Mouse (Mus musculus) lung, postnatal 0 days (tissue): ENCODE data around the gene Csf1. TPM values are rescaled to one million over a fixed set of nuclear protein-coding genes. Genes with fewer than 3 reads are reported as not detected.

Experiments used
- ATAC-seq: fragments of 200-750 bp; cut with Nextera tagmentation; 2 replicates; pipeline ENCODE4 v1.8.0; 2017; ENCODE audit warnings: moderate library complexity
- DNase-seq: peaks from one replicate; pipeline ENCODE4 v3.0.0-alpha.2; 2016; ENCODE audit warnings: low spot score
- H3K27ac ChIP-seq: fragments of 300-500 bp; sonication (generic); 2 replicates; pipeline ENCODE4 v1.5.1; 2014; ENCODE audit warnings: antibody characterized with exemption, mild to moderate bottlenecking, low read length, mixed read lengths
- H3K27me3 ChIP-seq: fragments of 300-500 bp; sonication (generic); replicated peaks from 2 replicates; pipeline ENCODE4 v1.6.1; 2014; ENCODE audit warnings: low read length, mixed read lengths; ENCODE audit not compliant: insufficient read depth
- H3K36me3 ChIP-seq: fragments of 300-500 bp; sonication (generic); 2 replicates; pipeline ENCODE4 v1.6.1; 2014; ENCODE audit warnings: low read length, mixed read lengths; ENCODE audit not compliant: insufficient read depth
- H3K4me1 ChIP-seq: fragments of 300-500 bp; sonication (generic); 2 replicates; pipeline ENCODE4 v1.6.1; 2014; ENCODE audit warnings: antibody characterized with exemption, low read depth, low read length, mixed read lengths; ENCODE audit not compliant: insufficient read depth
- H3K4me2 ChIP-seq: fragments of 300-500 bp; sonication (generic); replicated peaks from 2 replicates; pipeline ENCODE4 v1.6.1; 2014; ENCODE audit warnings: low read depth, mild to moderate bottlenecking, low read length, moderate library complexity, mixed read lengths
- H3K4me3 ChIP-seq: fragments of 300-500 bp; sonication (generic); 2 replicates; pipeline ENCODE4 v1.5.1; 2014; ENCODE audit warnings: low read depth, low read length
- H3K9ac ChIP-seq: fragments of 300-500 bp; sonication (generic); replicated peaks from 2 replicates; pipeline ENCODE4 v1.6.1; 2014; ENCODE audit warnings: low read depth, mild to moderate bottlenecking
- H3K9me3 ChIP-seq: fragments of 300-500 bp; sonication (generic); 2 replicates; pipeline ENCODE4 v1.6.1; 2016; ENCODE audit warnings: low read length, mixed read lengths
- CTCF ChIP-seq: IDR thresholded peaks from 2 replicates; pipeline ENCODE4 v1.5.1; 2016; ENCODE audit warnings: antibody characterized with exemption, mild to moderate bottlenecking
- EP300 ChIP-seq: IDR thresholded peaks from 2 replicates; pipeline ENCODE4 v1.6.1; 2016; ENCODE audit warnings: antibody characterized with exemption, mild to moderate bottlenecking, control low read depth
- WGBS: fragments of 180-500 bp; shearing (Covaris S2); extraction: QIAGEN DNeasy Blood & Tissue Kit; methylation state at CpG from one replicate; pipeline ENCODE4 v1.1.7; 2014; 5-methylcytosine and 5-hydroxymethylcytosine counted together
- polyA plus RNA-seq: library from polyadenylated mRNA; unstranded; fragments of >200 nt; fragmentation: Nextera tagmentation; extraction: Ambion mirVana; gene quantifications from 2 replicates; pipeline ENCODE4 v1.2.1, GENCODE M21; 2015

Csf1 gene
- polyA plus RNA-seq, 1 experiment from 2014 or later, result 10.9 TPM

GRCm38 (mm10) chr3:107695948-107696881, 64.1 kb downstream of the Csf1 start, which contains the start of gene Ahcyl1:
TSS of gene Ahcyl1 (minus strand) at chr3:107696560.
- Histone ChIP-seq H3K36me3 (no peaks in the 10 kb centered on the region), H3K9ac (peak within 1 kb of the TSS; percentile 94), H3K27ac (peak within 1 kb of the TSS; percentile 96), H3K4me1 (peaks cover 12% of the 10 kb centered on the region; the same call in 1 of the 2 replicates), H3K27me3 (no peaks in the 10 kb centered on the region), H3K4me2 (peak within 1 kb of the TSS; percentile 90), H3K4me3 (peak within 1 kb of the TSS; percentile 86), H3K9me3 (no peaks in the 10 kb centered on the region)
- DNase-seq, result peak; percentile 99
- ATAC-seq, result peak; percentile 98
- TF ChIP-seq CTCF (peak; percentile 98), EP300 (no peak)
- under 1% methylated on average over 88 of the region's 93 CpGs for WGBS

GRCm38 (mm10) chr3:107695219-107695947, 64.9 kb downstream of the Csf1 start:
- TF ChIP-seq EP300 (no peak), CTCF (no peak)
- H3K4me3 ChIP-seq, result peak overlapping the region; percentile 86
- H3K9ac ChIP-seq, result peak overlapping the region; percentile 94
- H3K4me2 ChIP-seq, result peak overlapping the region; percentile 90
- 4% methylated on average over 16 of the region's 16 CpGs for WGBS
- peaks cover 14% of the 10 kb centered on the region; the same call in 1 of the 2 replicates for H3K4me1 ChIP-seq
- H3K27ac ChIP-seq, result peak overlapping the region; percentile 96
- peak; percentile 26 for DNase-seq
- H3K36me3 ChIP-seq, result no peaks in the 10 kb centered on the region
- H3K9me3 ChIP-seq, result no peaks in the 10 kb centered on the region
- ATAC-seq, result no peak
- no peaks in the 10 kb centered on the region for H3K27me3 ChIP-seq

GRCm38 (mm10) chr3:107694256-107694900, 65.9 kb downstream of the Csf1 start:
- TF ChIP-seq CTCF (no peak), EP300 (no peak)
- Histone ChIP-seq H3K27me3 (no peaks in the 10 kb centered on the region), H3K9ac (no peak overlapping the region), H3K4me2 (peak overlapping the region; percentile 90), H3K4me3 (no peak overlapping the region), H3K27ac (no peak overlapping the region), H3K9me3 (no peaks in the 10 kb centered on the region), H3K4me1 (peaks cover 18% of the 10 kb centered on the region; the same call in 1 of the 2 replicates), H3K36me3 (no peaks in the 10 kb centered on the region)
- DNase-seq (no peak), ATAC-seq (no peak)
- 50% methylated on average over 2 of the region's 2 CpGs for WGBS

Other genes with a start within 250 kb of the Csf1 start
- 0.38 and 0.84 TPM in 2 replicates for gene Slc6a17, start 242.5 kb downstream of the Csf1 start, polyA plus RNA-seq
- not detected in 2 replicates for gene Ubl4b, start 205.4 kb downstream of the Csf1 start, polyA plus RNA-seq
- gene Alx3, start 165.4 kb downstream of the Csf1 start, polyA plus RNA-seq, result not detected in 2 replicates
- not detected in 2 replicates for gene Gm10961, start 129.1 kb downstream of the Csf1 start, polyA plus RNA-seq
- gene Strip1, start 128.8 kb downstream of the Csf1 start, polyA plus RNA-seq, result 24.9 and 26.9 TPM in 2 replicates
- 37.1 and 39.3 TPM in 2 replicates for gene Ahcyl1, start 63.9 kb downstream of the Csf1 start, polyA plus RNA-seq
- gene Eps8l3, start 116.8 kb upstream of the Csf1 start, polyA plus RNA-seq, result not detected in 2 replicates
- 47.2 and 50.4 TPM in 2 replicates for gene Gstm5, start 135.4 kb upstream of the Csf1 start, polyA plus RNA-seq
- 5.6 and 6.5 TPM in 2 replicates for gene Gstm7, start 171.3 kb upstream of the Csf1 start, polyA plus RNA-seq
- 3.6 and 4.1 TPM in 2 replicates for gene Gstm6, start 183.3 kb upstream of the Csf1 start, polyA plus RNA-seq
- 0.27 and 0.40 TPM in 2 replicates for gene Gstm3, start 208.8 kb upstream of the Csf1 start, polyA plus RNA-seq
- 129 and 132 TPM in 2 replicates for gene Gstm2, start 226.0 kb upstream of the Csf1 start, polyA plus RNA-seq